Mouse (Mus musculus): ENCODE data around the gene Alyref. TPM values are rescaled to one million over a fixed set of nuclear protein-coding genes. Genes with fewer than 3 reads are reported as not detected.

The Alyref gene
- polyA plus RNA-seq, 1 experiment, result 56.7 TPM

DNA sequence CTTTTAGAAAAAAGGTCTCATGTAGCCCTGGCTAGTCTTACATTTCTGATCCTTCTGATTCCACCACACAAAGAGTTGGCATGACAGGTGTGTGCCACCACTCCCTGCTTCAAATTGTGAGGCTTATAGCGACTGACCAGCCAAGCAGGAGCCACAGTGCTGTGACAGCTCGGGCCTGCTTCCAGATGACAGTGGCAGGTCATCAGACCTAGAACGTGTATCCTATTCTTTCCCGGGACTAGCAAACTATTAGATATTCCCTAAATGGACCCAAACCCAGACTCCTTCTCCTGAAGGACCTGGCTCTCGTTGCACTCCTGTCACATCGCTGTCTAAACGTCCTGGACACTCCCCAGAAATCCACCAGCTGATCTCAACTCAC lies 49.4 kb downstream of the Alyref start:
- TF ChIP-seq GATA1 (IDR thresholded peaks at IDR 0.05; ENCODE audit: low read length) (no peak), TAL1 (IDR thresholded peaks at IDR 0.05; ENCODE audit: low read length) (no peak)
- peaks cover 35% of the 10 kb centered on the region for H3K4me1 ChIP-seq (ENCODE audit: control insufficient read depth)

DNA sequence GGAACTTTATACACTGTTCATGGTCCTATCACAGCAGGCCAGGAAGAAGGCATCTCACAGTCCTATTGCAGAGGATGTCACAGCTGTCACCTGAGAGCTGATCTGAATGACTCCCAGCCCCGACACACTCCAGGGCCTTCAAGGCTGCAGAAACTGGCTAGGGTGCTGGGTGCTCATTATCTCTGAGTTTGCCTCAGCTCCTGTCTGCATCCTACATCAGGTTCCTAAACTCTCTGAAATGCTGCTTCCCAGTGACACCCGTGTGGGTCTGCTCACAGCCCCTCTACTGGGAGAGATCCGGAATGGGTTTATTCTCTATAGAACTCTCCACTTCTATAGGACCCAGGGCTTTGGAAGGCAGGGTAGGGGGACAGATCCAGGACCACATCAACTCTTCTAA lies 50.0 kb downstream of the Alyref start:
- H3K27me3 ChIP-seq (ENCODE audit: control insufficient read depth), result no peaks in the 10 kb centered on the region
- TF ChIP-seq TAL1 (IDR thresholded peaks at IDR 0.05; ENCODE audit: low read length) (no peak), GATA1 (IDR thresholded peaks at IDR 0.05; ENCODE audit: low read length) (no peak)
- H3K4me3 ChIP-seq (replicated peaks), result peak overlapping the region; percentile 3
- peaks cover 17% of the 10 kb centered on the region for H3K36me3 ChIP-seq (ENCODE audit: control insufficient read depth)
- H3K4me1 ChIP-seq (ENCODE audit: control insufficient read depth), result peaks cover 35% of the 10 kb centered on the region
- H3K9me3 ChIP-seq (ENCODE audit: control insufficient read depth, low read length), result no peaks in the 10 kb centered on the region

More for the DNA sequence above, 49.4 kb downstream of the Alyref start:
- peak overlapping the region; percentile 80 for H3K4me3 ChIP-seq (replicated peaks)
- no peaks in the 10 kb centered on the region for H3K9me3 ChIP-seq (ENCODE audit: control insufficient read depth, low read length)
- peaks cover 13% of the 10 kb centered on the region for H3K36me3 ChIP-seq (ENCODE audit: control insufficient read depth)
- H3K27me3 ChIP-seq (ENCODE audit: control insufficient read depth), result no peaks in the 10 kb centered on the region

DNA sequence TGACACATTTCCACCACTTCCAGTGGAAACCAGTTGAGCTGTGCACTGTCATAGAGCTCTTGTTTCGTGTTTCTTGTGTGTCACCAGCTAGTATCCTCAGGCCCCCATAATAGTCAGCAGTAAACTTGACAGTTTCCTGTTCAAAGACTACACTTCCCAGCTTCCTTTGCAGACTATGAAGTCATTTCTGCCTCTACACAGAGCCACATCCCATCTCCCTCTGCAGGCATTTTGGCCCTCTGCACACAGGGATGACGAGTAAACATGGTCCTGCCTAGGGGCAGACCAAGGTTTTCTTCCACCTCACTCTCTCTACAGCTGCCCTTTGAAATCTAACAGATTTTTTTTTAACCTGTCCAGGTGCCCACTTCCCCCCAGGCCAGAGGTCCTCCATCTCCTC lies 50.7 kb downstream of the Alyref start:
- H3K4me1 ChIP-seq (ENCODE audit: control insufficient read depth), result peaks cover 35% of the 10 kb centered on the region
- no peak overlapping the region for H3K4me3 ChIP-seq (replicated peaks)
- no peaks in the 10 kb centered on the region for H3K27me3 ChIP-seq (ENCODE audit: control insufficient read depth)
- TF ChIP-seq TAL1 (IDR thresholded peaks at IDR 0.05; ENCODE audit: low read length) (no peak), GATA1 (IDR thresholded peaks at IDR 0.05; ENCODE audit: low read length) (no peak)
- no peaks in the 10 kb centered on the region for H3K9me3 ChIP-seq (ENCODE audit: control insufficient read depth, low read length)
- H3K36me3 ChIP-seq (ENCODE audit: control insufficient read depth), result peaks cover 25% of the 10 kb centered on the region

DNA sequence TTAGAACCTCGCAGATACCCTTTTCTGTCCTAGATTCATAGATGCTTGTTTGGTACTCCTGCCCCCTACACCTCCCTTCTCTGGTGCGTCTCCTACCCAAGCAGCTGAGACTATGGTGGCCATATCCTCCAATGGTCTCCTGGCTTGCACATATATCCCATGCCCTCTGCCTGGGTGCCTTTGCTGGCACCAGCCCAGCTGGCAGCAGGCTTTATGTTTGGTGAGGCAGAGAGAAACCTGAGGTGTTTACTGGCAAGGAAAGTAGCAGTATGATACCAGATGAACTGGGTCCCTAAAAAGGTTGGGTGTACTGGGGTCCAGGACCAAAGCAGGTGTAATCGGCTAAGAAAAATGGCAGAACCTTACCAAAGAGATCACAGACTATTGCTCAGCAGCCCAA lies 52.2 kb downstream of the Alyref start:
- Histone ChIP-seq H3K4me1 (ENCODE audit: control insufficient read depth) (peaks cover 35% of the 10 kb centered on the region), H3K36me3 (ENCODE audit: control insufficient read depth) (peaks cover 25% of the 10 kb centered on the region), H3K9me3 (ENCODE audit: control insufficient read depth, low read length) (no peaks in the 10 kb centered on the region), H3K4me3 (replicated peaks) (no peak overlapping the region), H3K27me3 (ENCODE audit: control insufficient read depth) (no peaks in the 10 kb centered on the region)
- TF ChIP-seq TAL1 (IDR thresholded peaks at IDR 0.05; ENCODE audit: low read length) (no peak), GATA1 (IDR thresholded peaks at IDR 0.05; ENCODE audit: low read length) (no peak)

DNA sequence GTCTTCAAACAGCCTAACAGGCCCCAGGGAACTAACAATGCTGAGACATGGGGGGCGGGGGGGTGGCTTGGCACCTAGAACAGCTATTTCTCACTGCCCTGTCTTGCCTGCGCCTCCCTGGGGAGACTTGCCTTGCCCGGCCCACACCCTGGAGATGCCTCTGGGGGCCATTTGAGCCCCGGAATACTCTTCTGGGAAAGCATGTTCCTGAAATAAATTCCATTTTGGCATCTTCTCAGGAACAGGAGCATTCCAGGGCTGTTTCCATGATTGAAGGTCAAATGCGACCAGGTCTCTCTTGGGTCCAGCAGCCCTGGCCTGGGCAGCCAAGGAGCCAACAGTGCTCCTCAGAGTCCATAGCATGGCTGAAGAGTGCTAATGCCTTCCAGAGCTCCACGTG lies 55.8 kb downstream of the Alyref start:
- TF ChIP-seq GATA1 (IDR thresholded peaks at IDR 0.05; ENCODE audit: low read length) (no peak), TAL1 (IDR thresholded peaks at IDR 0.05; ENCODE audit: low read length) (no peak)
- no peak overlapping the region for H3K4me3 ChIP-seq (replicated peaks)
- no peaks in the 10 kb centered on the region; the same call in 1 of the 2 replicates for H3K27me3 ChIP-seq (ENCODE audit: control insufficient read depth)
- H3K36me3 ChIP-seq (ENCODE audit: control insufficient read depth), result peaks cover 25% of the 10 kb centered on the region
- peaks cover 11% of the 10 kb centered on the region for H3K4me1 ChIP-seq (ENCODE audit: control insufficient read depth)
- no peaks in the 10 kb centered on the region for H3K9me3 ChIP-seq (ENCODE audit: control insufficient read depth, low read length)

Other genes starting within 250 kb of the Alyref start
- 9.0 TPM in 2 replicates for gene Actg1, start 249.8 kb downstream of the Alyref start, polyA plus RNA-seq (2012)
- gene Fscn2, start 236.8 kb downstream of the Alyref start, polyA plus RNA-seq (2012), result not detected in 2 replicates
- 1.2 and 2.2 TPM in 2 replicates for gene Faap100, start 219.6 kb downstream of the Alyref start, polyA plus RNA-seq (2012)
- gene Nploc4, start 160.7 kb downstream of the Alyref start, polyA plus RNA-seq (2012), result 8.8 and 9.3 TPM in 2 replicates
- gene Tspan10, start 155.7 kb downstream of the Alyref start, polyA plus RNA-seq (2012), result not detected in 2 replicates
- not detected in 2 replicates for gene Pde6g, start 144.9 kb downstream of the Alyref start, polyA plus RNA-seq (2012)
- 0.41 and 0.65 TPM in 2 replicates for gene Oxld1, start 140.3 kb downstream of the Alyref start, polyA plus RNA-seq (2012)
- gene Ccdc137, start 140.2 kb downstream of the Alyref start, polyA plus RNA-seq (2012), result 0.75 and 1.4 TPM in 2 replicates
- gene Arl16, start 130.8 kb downstream of the Alyref start, polyA plus RNA-seq (2012), result 2.6 and 4.9 TPM in 2 replicates
- gene Mrpl12, start 113.8 kb downstream of the Alyref start, polyA plus RNA-seq (2012), result 14.6 and 16.8 TPM in 2 replicates
- gene Slc25a10, start 106.5 kb downstream of the Alyref start, polyA plus RNA-seq (2012), result 5.5 and 6.6 TPM in 2 replicates
- 0.03 TPM in 1 of 2 replicates, not detected in the other for gene Gcgr, start 67.7 kb downstream of the Alyref start, polyA plus RNA-seq (2012)
- 4.1 and 5.7 TPM in 2 replicates for gene Mcrip1, start 48.6 kb downstream of the Alyref start, polyA plus RNA-seq (2012)
- 0.05 TPM in 1 of 2 replicates, not detected in the other for gene Ppp1r27, start 47.2 kb downstream of the Alyref start, polyA plus RNA-seq (2012)
- 23.2 and 24.6 TPM in 2 replicates for gene P4hb, start 25.1 kb downstream of the Alyref start, polyA plus RNA-seq (2012)
- gene Arhgdia, start 16.7 kb downstream of the Alyref start, polyA plus RNA-seq (2012), result 52.3 and 59.5 TPM in 2 replicates
- 12.9 and 19.1 TPM in 2 replicates for gene Anapc11, start 56 bp upstream of the Alyref start, polyA plus RNA-seq (2012)
- gene Npb, start 10.1 kb upstream of the Alyref start, polyA plus RNA-seq (2012), result 0.46 TPM in 1 of 2 replicates, not detected in the other
- 9.6 and 12.2 TPM in 2 replicates for gene Pcyt2, start 19.6 kb upstream of the Alyref start, polyA plus RNA-seq (2012)
- gene Sirt7, start 26.9 kb upstream of the Alyref start, polyA plus RNA-seq (2012), result 19.3 and 22.9 TPM in 2 replicates
- 18.3 and 20.4 TPM in 2 replicates for gene Mafg, start 35.2 kb upstream of the Alyref start, polyA plus RNA-seq (2012)
- 0.03 and 0.06 TPM in 2 replicates for gene Pycr1, start 45.4 kb upstream of the Alyref start, polyA plus RNA-seq (2012)
- not detected in 2 replicates for gene Myadml2, start 49.8 kb upstream of the Alyref start, polyA plus RNA-seq (2012)
- 0.02 TPM in 1 of 2 replicates, not detected in the other for gene Notum, start 62.8 kb upstream of the Alyref start, polyA plus RNA-seq (2012)
- 50.9 and 60.7 TPM in 2 replicates for gene Aspscr1, start 74.6 kb upstream of the Alyref start, polyA plus RNA-seq (2012)
- gene Cenpx, start 115.4 kb upstream of the Alyref start, polyA plus RNA-seq (2012), result 5.2 and 14.7 TPM in 2 replicates
- 1.4 and 1.5 TPM in 2 replicates for gene Lrrc45, start 115.6 kb upstream of the Alyref start, polyA plus RNA-seq (2012)
- gene Rac3, start 123.1 kb upstream of the Alyref start, polyA plus RNA-seq (2012), result 0.08 and 0.41 TPM in 2 replicates
- 0.66 and 1.3 TPM in 2 replicates for gene Dcxr, start 128.9 kb upstream of the Alyref start, polyA plus RNA-seq (2012)
- gene Cbr2, start 133.7 kb upstream of the Alyref start, polyA plus RNA-seq (2012), result not detected in 2 replicates
- gene Hmga1b, start 164.4 kb upstream of the Alyref start, polyA plus RNA-seq (2012), result 20.5 and 21.4 TPM in 2 replicates
- 3.1 and 4.6 TPM in 2 replicates for gene Rfng, start 185.8 kb upstream of the Alyref start, polyA plus RNA-seq (2012)
- gene Gps1, start 185.9 kb upstream of the Alyref start, polyA plus RNA-seq (2012), result 2.4 and 3.1 TPM in 2 replicates
- gene Dus1l, start 198.0 kb upstream of the Alyref start, polyA plus RNA-seq (2012), result 14.2 and 21.1 TPM in 2 replicates
- gene Fasn, start 226.2 kb upstream of the Alyref start, polyA plus RNA-seq (2012), result 4.6 and 5.0 TPM in 2 replicates

Measured in erythroblast, embryonic 14.5 days (primary cell).